Mouse (Mus musculus) MEL (cell line): ENCODE measurements at regions not wholly inside any gene's neighbourhood (a gene's known extent, or its start where the extent isn't known, plus 50 kb on each side); places are given as distances from the start of the nearest gene placed in this dataset.

Experiments
- DNase-seq: peaks from one replicate; pipeline ENCODE4 v3.0.0; 2011; ENCODE audit warnings: low read depth, low spot score
- H3K27ac ChIP-seq: 2 replicates; pipeline ENCODE4 v1.5.1; 2012; ENCODE audit warnings: low read depth, mild to moderate bottlenecking, control low read depth, low read length, moderate library complexity; ENCODE audit not compliant: control insufficient read depth
- H3K27me3 ChIP-seq, 2 experiments: fragments of 150-350 bp in 1 of 2; sonication (generic) in 1 of 2; 2 replicates each; pipeline ENCODE4 v1.6.1; 2012; ENCODE audit warnings: low read length in 2 of 2, mild to moderate bottlenecking in 2 of 2, improper control_type of control experiment in 1 of 2, moderate library complexity in 1 of 2; ENCODE audit not compliant: insufficient read depth in 2 of 2, control insufficient read depth in 1 of 2
- H3K36me3 ChIP-seq, 2 experiments: 2 replicates each; pipeline ENCODE4 v1.6.1; 2012 to 2014; ENCODE audit warnings: low read length in 2 of 2, improper control_type of control experiment in 1 of 2, inconsistent platforms in 1 of 2, mild to moderate bottlenecking in 1 of 2; ENCODE audit not compliant: insufficient read depth in 2 of 2, control insufficient read depth in 1 of 2
- H3K4me1 ChIP-seq, 2 experiments: fragments of 150-350 bp in 1 of 2; sonication (generic) in 1 of 2; 2 replicates each; pipeline ENCODE4 v1.6.1; 2012; ENCODE audit warnings: low read length in 2 of 2, improper control_type of control experiment in 1 of 2, mild to moderate bottlenecking in 1 of 2; ENCODE audit not compliant: insufficient read depth in 2 of 2, control insufficient read depth in 1 of 2
- H3K4me3 ChIP-seq, 2 experiments: fragments of 150-350 bp in 1 of 2; sonication (generic) in 1 of 2; 2 replicates each; pipeline ENCODE4 v1.5.1; 2012; ENCODE audit warnings: low read depth in 2 of 2, low read length in 2 of 2, mild to moderate bottlenecking in 2 of 2, moderate library complexity in 2 of 2, control low read depth in 1 of 2, improper control_type of control experiment in 1 of 2; ENCODE audit not compliant: control insufficient read depth in 1 of 2, insufficient read depth in 1 of 2
- H3K79me2 ChIP-seq: 2 replicates; pipeline ENCODE4 v1.6.1; 2012; ENCODE audit warnings: mild to moderate bottlenecking, low read length, moderate library complexity; ENCODE audit not compliant: control insufficient read depth, poor library complexity, insufficient read depth
- H3K9ac ChIP-seq: 2 replicates; pipeline ENCODE4 v1.6.1; 2012; ENCODE audit warnings: low read depth, mild to moderate bottlenecking, control low read depth, low read length, moderate library complexity; ENCODE audit not compliant: control insufficient read depth, poor library complexity, severe bottlenecking
- H3K9me3 ChIP-seq: fragments of 150-350 bp; sonication (generic); replicated peaks from 2 replicates; pipeline ENCODE4 v1.6.1; 2012; ENCODE audit warnings: mild to moderate bottlenecking, low read length, improper control_type of control experiment, moderate library complexity; ENCODE audit not compliant: insufficient read depth
- BHLHE40 ChIP-seq: IDR thresholded peaks from 2 replicates; pipeline ENCODE4 v1.6.1; 2012; ENCODE audit warnings: low read depth, mild to moderate bottlenecking, inconsistent platforms, low read length, improper control_type of control experiment, borderline replicate concordance
- CHD2 ChIP-seq: IDR thresholded peaks from 2 replicates; pipeline ENCODE4 v1.6.1; 2011; ENCODE audit warnings: low read length, improper control_type of control experiment
- CTCF ChIP-seq, 3 experiments: IDR thresholded peaks in 2 of 3; conservative IDR thresholded peaks in 1 of 3; 2 replicates each; pipeline ENCODE4 v1.5.1; 2011 to 2012; ENCODE audit warnings: low read length in 3 of 3, low read depth in 2 of 3, mild to moderate bottlenecking in 2 of 3, improper control_type of control experiment in 1 of 3, inconsistent platforms in 1 of 3, mixed read lengths in 1 of 3, moderate library complexity in 1 of 3; ENCODE audit not compliant: control insufficient read depth in 1 of 3, insufficient read depth in 1 of 3, poor library complexity in 1 of 3, severe bottlenecking in 1 of 3
- ELF1 ChIP-seq: IDR thresholded peaks from 2 replicates; pipeline ENCODE4 v1.6.1; 2014; ENCODE audit warnings: low read depth, mild to moderate bottlenecking, inconsistent platforms, low read length, improper control_type of control experiment, moderate library complexity
- ETS1 ChIP-seq: IDR thresholded peaks from 2 replicates; pipeline ENCODE4 v1.6.1; 2012; ENCODE audit warnings: low read depth, mild to moderate bottlenecking, inconsistent platforms, low read length, improper control_type of control experiment, moderate library complexity
- GATA1 ChIP-seq: IDR thresholded peaks from 2 replicates; pipeline ENCODE4 v1.6.1; 2011; ENCODE audit warnings: low read depth, low read length, improper control_type of control experiment
- JUND ChIP-seq: IDR thresholded peaks from 2 replicates; pipeline ENCODE4 v1.6.1; 2011; ENCODE audit warnings: low read depth, mild to moderate bottlenecking, improper control_type of control experiment, low read length
- MAX ChIP-seq: IDR thresholded peaks from 2 replicates; pipeline ENCODE4 v1.6.1; 2011; ENCODE audit warnings: low read length, improper control_type of control experiment
- MAZ ChIP-seq: IDR thresholded peaks from 2 replicates; pipeline ENCODE4 v1.6.1; 2012; ENCODE audit warnings: low read depth, mild to moderate bottlenecking, inconsistent platforms, low read length, improper control_type of control experiment
- MXI1 ChIP-seq: IDR thresholded peaks from 2 replicates; pipeline ENCODE4 v1.6.1; 2011; ENCODE audit warnings: mild to moderate bottlenecking, low read depth, low read length, improper control_type of control experiment
- NRF1 ChIP-seq: IDR thresholded peaks from 2 replicates; pipeline ENCODE4 v1.6.1; 2014; ENCODE audit warnings: low read depth, mild to moderate bottlenecking, inconsistent platforms, low read length, improper control_type of control experiment, moderate library complexity; ENCODE audit not compliant: poor library complexity, insufficient read depth, severe bottlenecking
- POLR2AphosphoS5 ChIP-seq: IDR thresholded peaks from 2 replicates; pipeline ENCODE4 v1.6.1; 2012; ENCODE audit warnings: low read depth, borderline replicate concordance, mild to moderate bottlenecking, inconsistent platforms, low read length, moderate library complexity, mixed read lengths
- SMC3 ChIP-seq: IDR thresholded peaks from 2 replicates; pipeline ENCODE4 v1.6.1; 2011; ENCODE audit warnings: low read depth, low read length, improper control_type of control experiment
- TAL1 ChIP-seq: IDR thresholded peaks from 2 replicates; pipeline ENCODE4 v1.6.1; 2012; ENCODE audit warnings: mild to moderate bottlenecking, inconsistent platforms, low read length, moderate library complexity, mixed read lengths
- USF1 ChIP-seq: IDR thresholded peaks from 2 replicates; pipeline ENCODE4 v1.6.1; 2014; ENCODE audit warnings: low read depth, mild to moderate bottlenecking, inconsistent platforms, low read length, improper control_type of control experiment, moderate library complexity
- USF2 ChIP-seq, 2 experiments: IDR thresholded peaks; 2 replicates each; pipeline ENCODE4 v1.6.1; 2011 to 2012; ENCODE audit warnings: improper control_type of control experiment in 2 of 2, low read length in 2 of 2, borderline replicate concordance in 1 of 2, inconsistent platforms in 1 of 2, low read depth in 1 of 2, mild to moderate bottlenecking in 1 of 2; ENCODE audit not compliant: insufficient read depth in 1 of 2
- ZMIZ1 ChIP-seq: IDR thresholded peaks from 2 replicates; pipeline ENCODE4 v1.6.1; 2012; ENCODE audit warnings: low read depth, mild to moderate bottlenecking, inconsistent platforms, low read length, improper control_type of control experiment, moderate library complexity
- ZNF384 ChIP-seq: IDR thresholded peaks from 2 replicates; pipeline ENCODE4 v1.6.1; 2012; ENCODE audit warnings: low read depth, mild to moderate bottlenecking, inconsistent platforms, low read length, improper control_type of control experiment

- H3K36me3 ChIP-seq: no peaks in the 10 kb centered on the region
- H3K27ac ChIP-seq: no peak overlapping the region
- no peaks in the 10 kb centered on the region for H3K79me2 ChIP-seq
- DNase-seq: no peak
- H3K4me3 ChIP-seq: no peak overlapping the region
- H3K4me1 ChIP-seq: no peaks in the 10 kb centered on the region
- H3K9me3 ChIP-seq: no peaks in the 10 kb centered on the region
- H3K27me3 ChIP-seq: no peaks in the 10 kb centered on the region
- H3K9ac ChIP-seq: no peak overlapping the region
- no peak for TF ChIP-seq MAZ
Measured at GRCm38 (mm10) chr14:104698962-104699361, 176.5 kb upstream of the Rnf219 start.

GRCm38 (mm10) chr14:104695101-104695500 is 172.7 kb upstream of the Rnf219 start:
- Histone ChIP-seq H3K4me1 (no peaks in the 10 kb centered on the region), H3K9me3 (no peaks in the 10 kb centered on the region), H3K79me2 (no peaks in the 10 kb centered on the region), H3K27ac (no peak overlapping the region), H3K27me3 (no peaks in the 10 kb centered on the region), H3K4me3 (no peak overlapping the region), H3K36me3 (no peaks in the 10 kb centered on the region), H3K9ac (no peak overlapping the region)
- TF ChIP-seq ELF1 (no peak), SMC3 (no peak), MAX (no peak), MXI1 (no peak), BHLHE40 (no peak), ETS1 (no peak), ZMIZ1 (no peak), ZNF384 (no peak), USF2 (IDR thresholded peaks at IDR 0.05; ENCODE audit: borderline replicate concordance in 1 of 2, insufficient read depth in 1 of 2, low read depth in 1 of 2, low read length in 2 of 2) (no peak), CHD2 (no peak), CTCF (IDR thresholded peaks at IDR 0.05 in 2 of 3, conservative IDR thresholded peaks at IDR 0.05 in 1 of 3; ENCODE audit: control insufficient read depth in 1 of 3, insufficient read depth in 1 of 3, low read depth in 2 of 3, low read length in 3 of 3, poor library complexity in 1 of 3, severe bottlenecking in 1 of 3) (no peak), NRF1 (no peak), JUND (no peak), GATA1 (no peak), TAL1 (no peak), USF1 (no peak), POLR2AphosphoS5 (no peak)
- no peak for DNase-seq
